Mouse (Mus musculus) erythroblast, embryonic 14.5 days (primary cell): Measurements from ENCODE around the gene Nanog.

Experiments used
- GATA1 ChIP-seq: IDR thresholded peaks from 2 replicates; pipeline ENCODE4 v1.6.1; 2012; ENCODE audit warnings: low read length, inconsistent platforms, mixed read lengths
- TAL1 ChIP-seq: IDR thresholded peaks from 3 replicates; pipeline ENCODE4 v1.6.1; 2012; ENCODE audit warnings: low read length, inconsistent platforms, mixed read lengths

- TF ChIP-seq TAL1 (no peak), GATA1 (no peak)
These were observed 37.4 kb downstream of the Nanog start for GRCm38 (mm10) chr6:122744505-122745249.
